Mouse (Mus musculus) c-Kit-positive CD71-positive TER-119-positive erythroid progenitor cells, embryonic 14.5 days (primary cell): Measurements from ENCODE around the gene Glis1.
"Not testable (repeated sequence)": the region's sequence is repeated elsewhere in the genome, so short reads cannot be mapped to it uniquely, and the experiment has no call there.

ENCODE experiments used
- DNase-seq: peaks from one replicate; pipeline ENCODE4 v3.0.0-alpha.2; 2013; ENCODE audit warnings: low spot score

Glis1 gene

DNA sequence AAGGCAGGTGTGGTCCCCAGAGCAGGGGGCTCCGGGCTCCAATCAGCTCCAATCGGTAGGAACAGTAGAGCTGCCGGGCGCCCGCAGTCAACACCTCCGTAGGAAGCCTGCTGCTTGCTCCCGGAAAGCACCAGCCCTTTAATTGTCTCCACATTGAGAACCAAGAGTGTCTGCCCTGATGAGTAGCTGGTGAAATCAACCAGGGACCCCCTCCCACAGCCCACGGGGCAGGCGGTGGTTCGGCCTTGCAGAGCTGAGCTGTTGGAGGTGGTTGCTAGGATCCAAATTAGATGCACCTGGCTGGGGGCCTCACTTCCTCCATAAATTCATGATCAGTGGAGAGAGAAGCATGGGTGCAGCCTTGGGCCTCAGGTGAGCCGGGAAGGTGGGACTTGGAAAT, 146.5 kb downstream of the Glis1 start:
- DNase-seq = no peak

DNA sequence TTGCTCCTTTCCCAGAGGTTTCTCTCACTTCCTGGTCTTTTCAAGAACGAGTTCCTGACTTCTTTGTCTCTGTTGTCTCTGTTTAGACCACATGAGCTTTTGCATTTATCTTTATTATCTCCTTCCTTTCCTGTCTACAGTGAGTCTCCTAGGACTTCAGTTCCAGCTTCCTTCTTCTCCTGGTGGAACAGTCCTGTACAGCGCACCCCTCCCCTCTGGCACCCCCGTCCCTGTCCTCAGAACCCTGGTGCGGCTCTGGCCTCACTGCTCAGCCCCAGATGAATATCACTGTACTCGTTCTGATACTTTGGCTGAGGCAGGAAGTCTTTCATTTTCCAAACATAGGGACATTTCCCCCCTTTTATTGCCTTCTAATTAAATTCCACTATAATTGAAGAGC, 152.0 kb downstream of the Glis1 start:
- DNase-seq = no peak

GRCm38 (mm10) chr4:107588637-107589036, 154.2 kb downstream of the Glis1 start:
- DNase-seq = no peak

GRCm38 (mm10) chr4:107589046-107589445, 154.7 kb downstream of the Glis1 start:
- no peak for DNase-seq

DNA sequence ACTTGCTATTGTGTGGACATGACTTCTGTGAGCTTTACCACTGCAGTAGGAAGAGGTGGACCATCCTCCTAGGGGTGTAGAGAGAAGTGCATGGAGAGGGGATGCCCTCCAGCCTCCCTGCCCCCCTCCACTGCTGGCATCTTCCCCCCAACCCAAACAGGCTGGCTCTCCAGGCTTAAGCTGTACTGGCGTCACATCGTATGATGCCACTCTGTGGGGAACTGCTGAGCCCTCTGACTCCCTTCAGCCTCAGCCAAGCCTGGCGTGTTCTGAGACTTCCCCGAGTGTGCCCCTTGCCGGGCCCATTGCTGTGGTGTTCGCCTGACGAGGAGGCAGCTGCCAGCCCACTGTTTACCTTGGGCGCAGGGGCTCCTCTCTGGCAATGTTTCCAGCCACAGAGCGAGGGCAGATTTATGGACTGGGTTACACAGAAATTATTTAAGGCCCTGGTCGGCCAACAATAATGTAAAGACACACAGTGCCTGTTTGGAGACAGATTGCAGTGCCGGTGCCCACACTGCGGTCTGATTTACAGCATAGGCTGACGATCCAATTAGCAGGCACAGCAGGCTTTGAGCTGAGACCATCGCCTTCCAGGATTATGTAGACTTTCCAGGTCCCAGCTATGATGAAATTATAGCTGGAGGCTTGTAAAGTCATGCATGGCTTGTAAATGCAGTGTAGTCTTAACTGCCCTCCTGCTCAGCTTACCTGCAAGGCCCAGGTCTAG, 156.6 kb downstream of the Glis1 start:
- DNase-seq = no peak

- no peak for DNase-seq
These were observed 159.0 kb downstream of the Glis1 start for GRCm38 (mm10) chr4:107593426-107593825.

DNA sequence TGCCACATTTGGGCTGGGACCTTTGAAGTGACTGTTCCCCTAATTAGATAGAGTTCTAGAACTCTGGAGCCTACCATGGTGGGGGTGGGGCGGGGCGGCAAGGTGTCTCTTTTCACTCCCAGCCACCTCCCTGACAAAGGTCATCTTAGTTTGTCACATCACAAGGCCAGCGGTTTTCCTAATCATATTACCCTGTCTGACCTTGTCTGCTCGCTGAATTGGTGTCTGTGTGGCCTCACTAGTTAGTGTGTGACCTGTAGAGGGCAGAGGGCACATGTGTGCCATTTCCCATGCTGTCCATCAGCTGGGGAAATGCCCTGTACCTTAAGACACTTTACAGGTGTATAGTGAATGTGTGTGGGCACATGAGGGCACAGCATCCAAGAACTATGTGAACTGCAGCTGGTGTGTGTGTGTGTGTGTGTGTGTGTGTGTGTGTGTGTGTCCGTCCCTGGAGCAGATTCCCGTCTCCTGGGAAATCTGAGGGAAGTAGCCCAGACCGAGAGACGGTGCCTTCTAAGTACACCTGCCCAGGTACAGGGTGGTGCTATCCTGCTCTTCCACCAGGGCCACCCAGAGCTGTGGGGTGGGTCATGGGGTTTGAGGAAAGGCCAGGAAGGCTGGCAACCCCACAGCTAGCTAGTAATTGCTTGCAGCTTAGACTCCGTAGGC, 163.0 kb downstream of the Glis1 start:
- DNase-seq = no peak

GRCm38 (mm10) chr4:107597898-107598580, 163.6 kb downstream of the Glis1 start:
- no peak for DNase-seq

GRCm38 (mm10) chr4:107598581-107598958, 164.2 kb downstream of the Glis1 start:
- DNase-seq = not testable (repeated sequence)

- DNase-seq = no peak
These were observed 167.9 kb downstream of the Glis1 start for GRCm38 (mm10) chr4:107602284-107602683.

DNA sequence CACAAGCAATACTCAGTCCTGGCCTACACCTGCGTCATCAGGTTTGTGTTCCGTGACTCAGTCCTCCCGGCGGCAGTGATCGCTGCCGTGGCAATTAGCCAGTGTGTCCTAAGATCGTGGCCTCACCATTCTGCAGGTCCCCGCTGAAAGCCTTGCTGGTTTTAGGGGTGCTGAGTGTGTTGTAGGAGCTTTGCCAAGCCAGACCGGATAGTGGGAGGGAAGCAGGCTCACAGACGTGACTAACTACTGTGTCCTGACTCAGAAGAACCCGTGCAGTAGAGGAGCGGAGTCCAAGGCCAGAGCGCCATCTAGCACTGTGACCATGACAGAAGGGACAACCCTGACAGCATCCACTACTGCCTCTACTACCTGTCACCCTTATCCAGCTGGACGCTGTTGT, 168.4 kb downstream of the Glis1 start:
- DNase-seq = no peak

- no peak for DNase-seq
These were observed 168.8 kb downstream of the Glis1 start for GRCm38 (mm10) chr4:107603208-107603607.

- DNase-seq = peak; percentile 74
These were observed 171.7 kb downstream of the Glis1 start for GRCm38 (mm10) chr4:107605964-107606602.

- no peak for DNase-seq
These were observed 175.4 kb downstream of the Glis1 start for GRCm38 (mm10) chr4:107609775-107610174.

DNA sequence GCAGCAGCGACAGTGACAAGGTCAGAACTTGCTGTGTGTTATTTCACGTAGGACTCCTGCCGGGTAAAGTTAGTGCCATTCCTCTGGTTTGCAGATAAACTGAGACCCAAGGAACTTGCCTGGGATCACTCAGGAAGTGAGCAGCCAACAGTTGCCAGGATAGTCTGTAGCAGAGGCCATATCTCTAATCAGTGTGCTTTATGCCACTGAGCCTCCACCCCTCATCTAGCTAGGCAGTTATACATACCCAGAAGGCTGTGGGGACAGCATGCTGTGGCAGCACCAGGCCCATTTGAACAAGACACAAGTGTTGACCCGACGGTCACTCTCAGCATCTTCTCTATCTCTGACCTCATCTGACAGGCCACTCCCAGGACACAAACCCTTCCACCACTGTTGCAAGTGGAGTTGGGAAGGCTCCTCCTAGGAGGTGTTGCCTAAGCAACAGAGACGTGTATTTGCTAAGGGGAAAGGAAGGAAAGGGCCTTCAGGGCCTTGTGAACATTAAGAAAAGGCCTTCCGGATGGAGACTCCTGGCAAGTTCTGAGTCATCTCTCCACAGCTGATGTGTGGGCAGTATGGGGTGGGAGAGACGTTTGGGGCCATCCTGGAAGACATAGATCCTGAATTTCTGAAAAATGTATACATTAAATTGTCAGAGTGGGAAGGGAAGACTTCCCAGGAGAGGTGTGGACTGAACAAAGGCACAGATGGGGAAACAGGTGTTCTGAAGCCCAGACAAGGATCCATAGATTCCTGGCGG, 177.7 kb downstream of the Glis1 start:
- DNase-seq = no peak

DNA sequence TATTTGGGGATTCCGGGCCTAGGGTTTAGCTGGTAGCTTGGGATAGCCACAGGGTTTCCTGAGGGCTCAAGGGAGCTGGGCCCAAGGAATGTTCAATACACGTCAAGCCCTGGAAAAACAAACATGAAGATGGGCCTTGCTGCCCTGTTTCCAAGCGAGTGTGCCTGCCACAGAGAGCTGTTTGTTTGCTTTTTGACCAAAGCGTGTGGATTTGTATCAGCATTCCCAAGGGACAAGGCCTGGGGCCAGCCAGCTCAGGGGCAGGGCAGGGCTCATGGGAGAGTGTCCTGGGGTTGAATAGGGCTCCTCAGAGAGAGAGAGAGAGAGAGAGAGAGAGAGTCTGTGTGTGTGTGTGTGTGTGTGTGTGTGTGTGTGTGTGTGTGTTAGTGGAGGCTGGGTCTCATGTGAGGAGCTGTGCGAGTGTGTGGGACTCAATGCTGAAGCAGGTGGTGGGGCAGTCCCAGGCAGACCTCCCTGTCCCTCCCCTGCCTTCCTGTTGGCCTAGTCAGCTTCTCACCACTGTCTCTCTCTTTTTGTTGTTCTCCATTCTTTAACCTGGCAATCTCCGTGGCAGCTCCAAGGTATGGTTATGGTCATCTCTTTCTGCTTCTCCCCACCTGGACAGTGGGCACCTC, 183.3 kb downstream of the Glis1 start:
- DNase-seq = no peak

- DNase-seq = no peak
These were observed 185.1 kb downstream of the Glis1 start for GRCm38 (mm10) chr4:107619487-107619886.

- DNase-seq = no peak
These were observed 187.0 kb downstream of the Glis1 start for GRCm38 (mm10) chr4:107621366-107621765.

DNA sequence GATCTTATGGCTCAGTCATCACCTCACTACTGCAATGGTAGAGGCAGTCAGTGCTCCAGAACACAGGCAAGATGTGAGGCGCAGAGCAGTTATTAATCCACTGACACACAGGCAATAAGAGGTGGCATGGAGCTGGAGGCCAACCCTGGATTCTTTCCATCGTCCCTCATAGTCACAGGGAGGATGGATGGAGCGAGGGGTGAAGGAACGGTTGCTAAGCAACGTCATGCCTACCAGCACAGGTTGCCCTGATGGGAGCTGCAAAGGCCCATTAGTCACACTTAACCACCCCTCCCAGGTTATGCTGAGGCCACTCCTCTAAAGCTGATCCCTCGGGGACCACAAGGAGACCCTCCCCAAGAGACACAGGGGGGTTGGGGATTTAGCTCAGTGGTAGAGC, 187.9 kb downstream of the Glis1 start:
- no peak for DNase-seq

- no peak for DNase-seq
These were observed 189.5 kb downstream of the Glis1 start for GRCm38 (mm10) chr4:107623916-107624315.

DNA sequence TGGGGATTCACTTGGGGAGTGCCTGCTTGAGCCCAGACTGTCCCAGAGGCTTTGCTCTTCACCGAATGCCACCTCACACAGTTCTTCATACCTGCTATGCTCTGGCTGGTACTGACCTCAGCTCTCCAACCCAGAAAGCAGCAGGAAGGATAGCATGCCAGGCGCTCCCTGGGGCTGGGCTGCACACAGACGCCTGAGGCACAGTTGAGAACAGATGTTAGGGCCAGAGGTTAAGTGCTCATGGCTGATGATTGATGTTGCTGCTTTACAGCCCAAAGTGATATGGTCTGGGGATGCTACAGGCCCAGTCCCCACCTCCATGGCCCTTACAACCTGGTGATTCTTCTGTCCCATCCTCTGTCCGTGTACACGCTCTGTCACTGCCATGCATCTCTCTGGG, 190.6 kb downstream of the Glis1 start:
- no peak for DNase-seq
